Mouse (Mus musculus) forebrain, embryonic 12.5 days (tissue): ENCODE measurements at regions not wholly inside any gene's neighbourhood (a gene's known extent, or its start where the extent isn't known, plus 50 kb on each side); places are given as distances from the start of the nearest gene placed in this dataset.
"Not testable (repeated sequence)": the region's sequence is repeated elsewhere in the genome, so short reads cannot be mapped to it uniquely, and the experiment has no call there.

Source experiments
- ATAC-seq: fragments of 200-750 bp; cut with Nextera tagmentation; 2 replicates; pipeline ENCODE4 v1.8.0; 2017; ENCODE audit warnings: moderate TSS enrichment; ENCODE audit not compliant: low FRiP score
- H3K27ac ChIP-seq: fragments of 300-500 bp; sonication (generic); 2 replicates; pipeline ENCODE4 v1.5.1; 2016; ENCODE audit warnings: mild to moderate bottlenecking
- H3K27me3 ChIP-seq: fragments of 300-500 bp; sonication (generic); 2 replicates; pipeline ENCODE4 v1.6.1; 2016; ENCODE audit warnings: mild to moderate bottlenecking
- H3K36me3 ChIP-seq: fragments of 300-500 bp; sonication (generic); replicated peaks from 2 replicates; pipeline ENCODE4 v1.6.1; 2016; ENCODE audit warnings: mild to moderate bottlenecking
- H3K4me1 ChIP-seq: fragments of 300-500 bp; sonication (generic); 2 replicates; pipeline ENCODE4 v1.6.1; 2016
- H3K4me2 ChIP-seq: fragments of 300-500 bp; sonication (generic); 2 replicates; pipeline ENCODE4 v1.6.1; 2016; ENCODE audit warnings: mild to moderate bottlenecking, moderate library complexity
- H3K4me3 ChIP-seq: fragments of 300-500 bp; sonication (generic); replicated peaks from 2 replicates; pipeline ENCODE4 v1.5.1; 2016; ENCODE audit warnings: mild to moderate bottlenecking
- H3K9ac ChIP-seq: fragments of 300-500 bp; sonication (generic); 2 replicates; pipeline ENCODE4 v1.6.1; 2016; ENCODE audit warnings: mild to moderate bottlenecking
- H3K9me3 ChIP-seq: fragments of 300-500 bp; sonication (generic); 2 replicates; pipeline ENCODE4 v1.6.1; 2016
- WGBS: fragments of 180-500 bp; shearing (Covaris S2); methylation state at CpG from one replicate; pipeline ENCODE4 v1.1.7; 2016; 5-methylcytosine and 5-hydroxymethylcytosine counted together

DNA sequence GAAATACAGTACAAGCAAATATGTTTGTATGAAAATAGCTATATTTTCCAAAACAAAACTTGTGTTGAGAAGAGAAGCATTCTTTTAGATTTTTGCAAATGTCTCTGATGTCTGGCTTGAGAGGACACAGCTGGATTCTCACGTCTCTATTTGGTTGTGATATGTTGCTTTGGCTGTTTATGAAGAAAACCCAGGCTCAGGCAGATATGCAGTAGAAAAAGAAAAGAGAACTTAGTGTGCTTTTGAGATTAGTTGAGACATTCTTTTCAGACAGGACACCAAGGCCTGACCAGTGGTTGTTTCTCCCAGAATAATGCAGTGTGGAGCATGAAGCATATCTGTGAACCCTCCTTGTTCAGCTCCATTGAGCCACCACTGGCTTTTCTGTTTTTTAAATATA, 178.8 kb upstream of the Mamld1 start:
- Histone ChIP-seq H3K27me3 (no peaks in the 10 kb centered on the region), H3K36me3 (no peaks in the 10 kb centered on the region), H3K27ac (no peak overlapping the region), H3K4me3 (no peak overlapping the region), H3K9ac (no peak overlapping the region), H3K4me1 (no peaks in the 10 kb centered on the region), H3K9me3 (no peaks in the 10 kb centered on the region), H3K4me2 (no peak overlapping the region)
- WGBS, result 79% methylated on average over 1 of the region's 1 CpGs
- no peak for ATAC-seq

DNA sequence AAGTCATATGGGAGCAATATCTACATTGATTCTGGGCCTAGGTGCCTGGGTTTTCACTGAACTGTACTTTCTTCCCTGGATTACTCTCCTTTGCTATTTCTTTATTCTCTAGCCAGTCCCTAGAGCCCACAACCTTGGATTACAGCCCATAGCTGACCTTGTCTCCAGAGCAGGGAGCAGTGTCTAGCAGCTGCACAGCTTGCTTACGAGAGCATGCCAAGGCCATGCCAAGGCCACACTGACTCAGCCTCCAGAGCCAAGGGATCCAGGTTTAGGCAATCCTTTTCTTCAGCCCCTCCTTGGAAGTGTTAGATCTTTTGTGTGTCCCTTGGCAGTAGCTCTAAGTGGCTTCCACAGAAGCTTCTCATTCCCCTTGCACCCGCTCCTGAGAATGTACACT, 168.7 kb upstream of the Mamld1 start:
- H3K4me3 ChIP-seq, result no peak overlapping the region
- H3K36me3 ChIP-seq, result no peaks in the 10 kb centered on the region
- no peaks in the 10 kb centered on the region for H3K4me1 ChIP-seq
- no peak for ATAC-seq
- H3K9ac ChIP-seq, result no peak overlapping the region
- no peak overlapping the region for H3K27ac ChIP-seq
- H3K4me2 ChIP-seq, result no peak overlapping the region
- no peaks in the 10 kb centered on the region for H3K9me3 ChIP-seq
- 78% methylated on average over 2 of the region's 2 CpGs for WGBS
- H3K27me3 ChIP-seq, result no peaks in the 10 kb centered on the region

DNA sequence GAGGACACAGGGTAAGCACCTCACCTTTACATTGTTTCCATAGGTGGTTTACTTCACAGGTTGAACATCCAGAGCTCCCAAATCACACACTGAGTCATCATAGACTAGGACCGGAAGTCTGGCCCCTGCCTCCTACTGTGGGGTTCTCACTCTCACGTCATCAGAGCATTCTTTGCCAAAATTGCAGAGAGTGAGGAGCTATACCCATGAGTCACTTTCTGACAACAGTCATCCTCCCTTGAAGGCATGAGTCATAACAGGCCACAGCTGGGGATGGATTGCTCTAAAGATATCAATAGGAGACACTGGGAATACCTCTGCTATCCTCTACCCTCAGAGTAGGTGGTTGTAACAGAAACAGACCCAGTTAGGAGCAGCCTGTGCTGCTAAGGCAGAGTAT, 166.6 kb upstream of the Mamld1 start:
- WGBS, result 78% methylated on average over 2 of the region's 2 CpGs
- no peak overlapping the region for H3K9ac ChIP-seq
- H3K4me3 ChIP-seq, result no peak overlapping the region
- no peak for ATAC-seq
- no peaks in the 10 kb centered on the region for H3K36me3 ChIP-seq
- no peak overlapping the region for H3K27ac ChIP-seq
- no peaks in the 10 kb centered on the region for H3K9me3 ChIP-seq
- H3K4me1 ChIP-seq, result no peaks in the 10 kb centered on the region
- no peaks in the 10 kb centered on the region for H3K27me3 ChIP-seq
- no peak overlapping the region for H3K4me2 ChIP-seq

DNA sequence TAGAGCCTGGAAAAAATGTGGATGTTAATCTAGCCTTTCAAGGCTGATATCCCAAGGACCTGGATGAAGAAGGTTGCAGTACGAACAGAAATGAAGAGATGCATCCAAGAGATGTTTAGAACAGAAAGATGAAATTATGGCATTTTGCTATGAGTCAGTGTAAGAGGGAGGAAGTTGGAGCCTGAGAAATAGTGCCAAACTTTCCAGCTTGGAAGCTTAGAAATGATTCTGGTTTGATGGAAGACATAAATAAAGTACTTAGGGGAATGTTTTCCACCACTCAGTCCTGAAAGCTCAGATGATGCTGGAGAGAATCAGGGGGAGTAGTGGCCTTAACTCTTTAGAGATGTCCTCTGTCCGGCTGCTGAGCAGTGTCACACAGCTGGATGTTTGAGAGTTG, 155.5 kb upstream of the Mamld1 start:
- Histone ChIP-seq H3K9me3 (no peaks in the 10 kb centered on the region), H3K27me3 (no peaks in the 10 kb centered on the region), H3K4me3 (no peak overlapping the region), H3K4me2 (no peak overlapping the region), H3K36me3 (no peaks in the 10 kb centered on the region), H3K4me1 (no peaks in the 10 kb centered on the region), H3K9ac (no peak overlapping the region), H3K27ac (no peak overlapping the region)
- 76% methylated on average over 2 of the region's 2 CpGs for WGBS
- no peak for ATAC-seq

DNA sequence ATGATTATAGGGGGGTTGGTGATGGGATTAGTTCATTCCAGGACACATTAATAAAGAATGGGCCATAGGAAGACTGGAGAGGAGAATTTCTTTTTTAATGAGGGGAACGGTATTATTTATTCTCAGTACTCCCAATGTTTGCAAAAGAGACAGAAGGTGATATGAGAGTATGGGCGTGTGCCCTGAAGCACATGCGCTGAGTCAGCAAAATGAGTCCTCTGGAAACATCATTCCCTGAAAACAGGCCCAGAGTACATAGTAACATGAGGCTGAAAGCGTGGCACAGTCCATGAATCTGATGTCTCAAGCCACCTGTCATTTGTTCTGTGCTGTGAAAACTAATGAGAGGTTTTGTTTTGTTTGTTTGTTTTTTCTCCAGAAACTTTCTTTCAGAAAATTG, 154.5 kb upstream of the Mamld1 start:
- Histone ChIP-seq H3K36me3 (no peaks in the 10 kb centered on the region), H3K4me3 (no peak overlapping the region), H3K4me1 (no peaks in the 10 kb centered on the region), H3K9me3 (no peaks in the 10 kb centered on the region), H3K9ac (no peak overlapping the region), H3K4me2 (no peak overlapping the region), H3K27ac (no peak overlapping the region), H3K27me3 (0 out of 2 replicates have a peak, but pooled peaks cover 4% of the 10 kb centered on the region)
- 86% methylated on average over 4 of the region's 4 CpGs for WGBS
- ATAC-seq, result no peak

DNA sequence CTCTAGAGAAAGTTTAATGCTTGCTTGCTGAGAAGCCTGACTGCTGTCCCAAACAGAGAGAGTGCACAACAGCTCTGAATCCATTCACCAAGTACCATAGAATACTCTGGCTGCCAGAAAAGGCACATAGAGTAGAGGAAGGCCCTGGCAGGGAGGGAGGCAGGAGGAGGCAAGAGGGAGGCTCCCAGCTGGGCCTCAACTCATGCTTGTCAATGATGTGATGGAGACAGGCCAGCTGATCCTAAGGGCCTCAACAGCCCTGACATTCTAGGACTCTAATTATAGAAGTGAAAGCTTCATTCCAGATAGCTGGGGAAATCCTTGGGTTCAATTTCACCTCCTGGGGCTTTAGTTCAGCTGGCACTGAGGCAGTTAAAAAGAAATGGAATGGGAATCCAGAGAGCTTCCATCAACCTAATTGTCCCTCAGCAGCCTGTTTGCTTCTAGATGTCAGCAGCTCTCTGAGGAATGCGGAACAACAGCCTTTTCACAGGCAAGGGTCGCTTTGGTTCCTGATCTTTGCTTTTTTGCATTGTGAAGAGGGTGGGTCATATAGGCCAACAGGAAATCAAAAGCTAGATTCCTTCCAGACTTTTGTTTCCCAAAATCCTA, 152.8 kb upstream of the Mamld1 start:
- H3K4me1 ChIP-seq, result no peaks in the 10 kb centered on the region
- no peaks in the 10 kb centered on the region for H3K36me3 ChIP-seq
- no peak overlapping the region for H3K27ac ChIP-seq
- 0 out of 2 replicates have a peak, but pooled peaks cover 4% of the 10 kb centered on the region for H3K27me3 ChIP-seq
- no peaks in the 10 kb centered on the region for H3K9me3 ChIP-seq
- no peak overlapping the region for H3K4me3 ChIP-seq
- no peak for ATAC-seq
- H3K4me2 ChIP-seq, result no peak overlapping the region
- no peak overlapping the region for H3K9ac ChIP-seq
- 42% methylated on average over 2 of the region's 2 CpGs for WGBS

DNA sequence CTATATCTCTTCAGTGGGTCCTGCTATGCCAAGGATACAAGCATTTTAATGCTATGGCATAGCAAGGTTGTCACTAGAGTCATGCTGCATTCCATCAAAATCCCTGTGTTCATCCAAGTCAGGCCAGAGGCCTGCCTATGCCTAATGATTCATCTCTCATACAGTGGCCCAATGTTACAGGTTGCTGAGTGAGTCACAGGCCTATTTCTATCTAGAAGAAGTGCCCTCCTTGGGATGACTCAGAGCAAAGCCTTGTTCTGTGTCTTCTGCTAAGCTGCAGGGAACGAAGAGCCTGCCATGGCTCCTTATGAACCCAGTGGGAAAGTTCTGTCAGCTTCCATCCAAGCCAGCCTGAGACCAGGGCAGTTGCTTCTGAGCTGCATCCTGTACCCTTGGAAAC, 151.2 kb upstream of the Mamld1 start:
- not testable (repeated sequence) for H3K4me1 ChIP-seq, H3K27ac ChIP-seq, H3K36me3 ChIP-seq, H3K9ac ChIP-seq, H3K4me2 ChIP-seq, H3K9me3 ChIP-seq, H3K4me3 ChIP-seq, H3K27me3 ChIP-seq, ATAC-seq
- 91% methylated on average over 1 of the region's 1 CpGs for WGBS

DNA sequence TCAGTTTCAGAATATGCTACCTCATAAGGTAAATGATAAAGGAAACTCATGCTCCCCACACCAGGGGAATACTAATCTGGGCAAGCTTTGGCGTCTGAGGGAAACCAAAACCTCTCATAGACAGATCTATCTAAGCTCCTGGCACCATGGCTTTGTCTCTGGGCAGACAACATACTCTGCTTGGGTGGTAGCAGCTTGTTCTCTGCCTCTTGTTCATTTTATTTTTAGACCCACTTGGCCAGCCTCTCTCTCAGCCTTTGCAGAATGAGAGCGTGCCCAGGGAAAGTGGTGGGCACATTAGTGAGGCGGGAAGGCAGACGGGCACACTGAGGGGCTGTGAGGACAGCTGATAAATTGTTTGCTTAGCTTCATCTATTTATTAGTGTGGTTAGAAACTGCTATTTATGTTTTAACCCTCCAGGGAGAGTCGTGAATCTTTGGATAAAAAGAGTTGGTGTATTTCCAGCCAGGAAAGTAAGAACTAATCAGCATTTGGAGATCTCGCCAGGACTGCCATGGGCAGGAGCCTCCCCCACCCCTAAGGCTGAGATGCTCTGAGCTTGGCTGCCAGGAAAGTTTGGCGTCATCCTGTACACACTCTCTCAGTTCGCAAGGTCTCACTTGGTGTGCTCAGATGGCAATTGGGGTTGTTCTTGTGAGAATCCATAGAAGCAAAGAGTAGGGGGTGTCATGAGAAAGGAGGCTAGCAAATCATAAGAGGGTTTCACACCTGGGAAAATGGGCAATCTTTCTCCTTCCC, 150.2 kb upstream of the Mamld1 start:
- no peak for ATAC-seq

DNA sequence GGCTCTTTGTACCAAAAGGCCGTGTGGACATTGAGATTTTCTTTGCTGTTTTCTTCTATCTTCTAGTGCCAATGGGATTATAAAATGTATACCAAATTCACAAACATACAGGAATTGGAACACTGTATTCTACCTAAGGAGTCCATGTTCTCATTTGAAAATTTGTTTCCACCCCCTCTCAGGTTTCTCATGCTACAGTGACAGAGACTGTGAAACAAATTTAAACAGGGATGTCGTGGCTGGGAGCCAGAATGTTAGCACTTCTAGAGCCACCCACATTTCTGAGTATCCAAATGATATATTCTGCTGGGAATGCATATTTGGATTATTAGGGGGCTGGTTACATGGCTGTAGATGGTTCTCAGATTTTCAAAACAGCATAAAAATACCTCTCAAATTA, 124.4 kb upstream of the Mamld1 start:
- 74% methylated on average over 2 of the region's 2 CpGs for WGBS
- no peaks in the 10 kb centered on the region for H3K4me1 ChIP-seq
- no peak overlapping the region for H3K27ac ChIP-seq
- no peaks in the 10 kb centered on the region for H3K36me3 ChIP-seq
- H3K4me3 ChIP-seq, result no peak overlapping the region
- no peak overlapping the region for H3K9ac ChIP-seq
- no peaks in the 10 kb centered on the region for H3K9me3 ChIP-seq
- no peaks in the 10 kb centered on the region for H3K27me3 ChIP-seq
- H3K4me2 ChIP-seq, result no peak overlapping the region
- no peak for ATAC-seq

More for the DNA sequence above, 150.2 kb upstream of the Mamld1 start:
- Histone ChIP-seq H3K4me1 (no peaks in the 10 kb centered on the region), H3K4me3 (no peak overlapping the region), H3K9me3 (no peaks in the 10 kb centered on the region), H3K36me3 (no peaks in the 10 kb centered on the region), H3K9ac (no peak overlapping the region), H3K27me3 (0 out of 2 replicates have a peak, but pooled peaks cover 4% of the 10 kb centered on the region), H3K4me2 (no peak overlapping the region), H3K27ac (no peak overlapping the region)
- WGBS, result 83% methylated on average over 8 of the region's 8 CpGs

DNA sequence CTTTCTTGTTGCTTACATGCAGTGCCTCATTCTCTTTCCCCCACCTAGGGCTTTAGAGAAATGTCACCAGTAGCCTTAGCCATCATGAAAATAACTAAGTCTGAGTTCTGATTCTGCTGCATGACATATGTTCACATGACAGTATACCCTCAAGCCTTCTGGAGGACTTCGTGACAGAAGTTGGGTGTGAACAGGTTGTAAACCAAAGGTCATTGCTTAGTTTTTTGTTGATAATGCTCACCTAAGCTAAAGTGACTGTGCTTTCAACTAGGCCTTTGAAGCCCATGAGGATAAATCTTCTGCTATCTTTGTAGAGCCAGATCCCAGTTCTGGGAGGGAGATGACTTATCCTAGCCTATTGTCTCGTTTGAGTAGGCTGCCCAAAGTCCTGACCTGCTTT, 118.1 kb upstream of the Mamld1 start:
- H3K4me2 ChIP-seq, result no peak overlapping the region
- H3K4me3 ChIP-seq, result no peak overlapping the region
- H3K4me1 ChIP-seq, result no peaks in the 10 kb centered on the region
- no peak overlapping the region for H3K27ac ChIP-seq
- H3K27me3 ChIP-seq, result no peaks in the 10 kb centered on the region
- 69% methylated on average over 2 of the region's 2 CpGs for WGBS
- no peaks in the 10 kb centered on the region for H3K36me3 ChIP-seq
- no peaks in the 10 kb centered on the region for H3K9me3 ChIP-seq
- H3K9ac ChIP-seq, result no peak overlapping the region
- ATAC-seq, result no peak

DNA sequence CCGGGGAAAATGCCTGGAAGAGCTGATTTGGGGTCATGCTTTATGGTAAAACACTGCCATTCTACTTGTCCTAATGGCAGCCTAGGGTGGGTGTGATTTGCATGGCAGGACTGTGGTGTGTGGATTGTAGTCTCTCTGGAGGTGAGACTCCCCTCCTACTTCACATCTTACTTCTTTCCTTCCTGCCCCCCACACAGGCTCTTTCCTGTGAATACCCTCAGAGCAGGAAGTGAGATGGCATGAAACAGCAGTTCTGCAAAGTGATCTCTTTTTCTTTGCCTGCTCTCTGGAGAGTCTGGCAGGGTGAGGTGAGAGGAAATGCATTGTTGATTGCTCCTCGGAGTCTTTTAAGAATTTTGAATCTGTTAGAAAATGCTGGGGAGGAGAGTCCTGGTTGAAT, 104.7 kb upstream of the Mamld1 start:
- Histone ChIP-seq H3K9ac (no peak overlapping the region), H3K4me3 (no peak overlapping the region), H3K36me3 (no peaks in the 10 kb centered on the region), H3K9me3 (no peaks in the 10 kb centered on the region), H3K27me3 (no peaks in the 10 kb centered on the region; the same call in 1 of the 2 replicates), H3K27ac (no peak overlapping the region), H3K4me1 (0 out of 2 replicates have a peak, but pooled peaks cover 4% of the 10 kb centered on the region), H3K4me2 (no peak overlapping the region)
- 59% methylated on average over 2 of the region's 2 CpGs for WGBS
- ATAC-seq, result no peak

DNA sequence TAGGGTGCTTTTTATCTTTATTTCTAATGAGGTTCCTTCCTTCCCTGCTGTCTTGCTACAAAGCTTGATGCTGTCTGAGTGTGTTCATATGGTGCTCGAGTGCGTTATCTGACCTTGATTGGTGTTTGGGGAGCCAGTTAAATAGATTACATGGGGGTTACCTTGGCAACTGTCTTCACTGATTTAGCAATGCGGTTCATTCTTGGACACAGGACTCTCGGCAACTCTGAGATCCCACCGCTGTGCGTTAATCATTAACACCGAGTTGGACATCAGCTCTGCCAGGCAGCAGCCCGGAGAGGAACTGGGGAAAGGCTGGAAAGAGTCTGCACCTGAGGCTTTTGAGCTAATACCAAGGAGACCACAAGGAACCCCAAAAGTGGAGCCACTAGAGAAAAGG, 104.0 kb upstream of the Mamld1 start:
- Histone ChIP-seq H3K4me1 (0 out of 2 replicates have a peak, but pooled peaks cover 4% of the 10 kb centered on the region), H3K9ac (no peak overlapping the region), H3K36me3 (no peaks in the 10 kb centered on the region), H3K27me3 (no peaks in the 10 kb centered on the region; the same call in 1 of the 2 replicates), H3K9me3 (no peaks in the 10 kb centered on the region), H3K27ac (no peak overlapping the region), H3K4me3 (no peak overlapping the region), H3K4me2 (no peak overlapping the region)
- 59% methylated on average over 8 of the region's 8 CpGs for WGBS
- ATAC-seq, result peak; percentile 17; the same call in 1 of the 2 replicates

DNA sequence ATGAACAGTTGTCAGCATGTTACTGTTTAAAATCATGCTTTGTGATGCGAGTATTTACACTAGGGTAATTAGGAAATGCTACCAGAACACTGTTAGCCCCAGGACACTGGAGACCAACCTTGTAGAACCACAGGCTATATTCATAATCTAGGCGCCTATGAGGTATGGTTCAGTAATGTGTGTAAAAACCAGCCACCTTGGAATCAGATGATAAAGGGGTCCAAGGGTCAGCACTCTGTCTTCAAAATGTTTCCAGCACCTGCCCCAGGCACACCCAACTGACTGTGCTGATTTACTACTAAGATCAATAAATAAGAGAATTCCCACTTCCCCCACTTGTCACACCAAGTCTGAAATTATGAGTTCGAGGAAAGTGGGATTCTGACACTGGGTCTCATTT, 100.8 kb upstream of the Mamld1 start:
- Histone ChIP-seq H3K4me1 (0 out of 2 replicates have a peak, but pooled peaks cover 4% of the 10 kb centered on the region), H3K4me2 (no peak overlapping the region), H3K36me3 (no peaks in the 10 kb centered on the region), H3K27ac (no peak overlapping the region), H3K9me3 (no peaks in the 10 kb centered on the region), H3K9ac (no peak overlapping the region), H3K4me3 (no peak overlapping the region), H3K27me3 (no peaks in the 10 kb centered on the region; the same call in 1 of the 2 replicates)
- WGBS, result 82% methylated on average over 3 of the region's 3 CpGs
- no peak for ATAC-seq
